Mouse (Mus musculus): ENCODE results near the gene Car7.
"Not testable (repeated sequence)": the region's sequence is repeated elsewhere in the genome, so short reads cannot be mapped to it uniquely, and the experiment has no call there.

The Car7 gene

DNA sequence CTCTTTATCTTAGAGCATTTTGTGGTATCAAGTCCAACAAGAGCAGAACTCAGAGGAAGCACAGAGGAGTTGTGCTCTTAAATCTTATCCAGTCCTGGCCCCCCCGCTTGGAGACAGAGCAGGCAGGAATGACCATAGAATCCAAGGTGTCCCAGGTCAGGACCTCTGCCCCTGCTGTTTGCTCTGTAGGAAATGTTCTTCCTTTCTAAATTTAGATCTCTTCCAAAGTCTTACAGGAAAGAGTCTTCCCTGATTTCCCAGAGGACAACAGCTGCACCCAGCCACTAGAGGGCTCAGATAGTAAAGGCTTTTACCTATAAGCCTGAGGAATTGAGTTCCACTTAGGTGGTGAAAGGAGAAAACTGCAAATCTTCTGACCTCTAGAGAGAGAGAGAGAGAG, 35.1 kb downstream of the Car7 start:
- DNase-seq (ENCODE audit: low spot score in 2 of 2): peak; percentile 28 to 33

DNA sequence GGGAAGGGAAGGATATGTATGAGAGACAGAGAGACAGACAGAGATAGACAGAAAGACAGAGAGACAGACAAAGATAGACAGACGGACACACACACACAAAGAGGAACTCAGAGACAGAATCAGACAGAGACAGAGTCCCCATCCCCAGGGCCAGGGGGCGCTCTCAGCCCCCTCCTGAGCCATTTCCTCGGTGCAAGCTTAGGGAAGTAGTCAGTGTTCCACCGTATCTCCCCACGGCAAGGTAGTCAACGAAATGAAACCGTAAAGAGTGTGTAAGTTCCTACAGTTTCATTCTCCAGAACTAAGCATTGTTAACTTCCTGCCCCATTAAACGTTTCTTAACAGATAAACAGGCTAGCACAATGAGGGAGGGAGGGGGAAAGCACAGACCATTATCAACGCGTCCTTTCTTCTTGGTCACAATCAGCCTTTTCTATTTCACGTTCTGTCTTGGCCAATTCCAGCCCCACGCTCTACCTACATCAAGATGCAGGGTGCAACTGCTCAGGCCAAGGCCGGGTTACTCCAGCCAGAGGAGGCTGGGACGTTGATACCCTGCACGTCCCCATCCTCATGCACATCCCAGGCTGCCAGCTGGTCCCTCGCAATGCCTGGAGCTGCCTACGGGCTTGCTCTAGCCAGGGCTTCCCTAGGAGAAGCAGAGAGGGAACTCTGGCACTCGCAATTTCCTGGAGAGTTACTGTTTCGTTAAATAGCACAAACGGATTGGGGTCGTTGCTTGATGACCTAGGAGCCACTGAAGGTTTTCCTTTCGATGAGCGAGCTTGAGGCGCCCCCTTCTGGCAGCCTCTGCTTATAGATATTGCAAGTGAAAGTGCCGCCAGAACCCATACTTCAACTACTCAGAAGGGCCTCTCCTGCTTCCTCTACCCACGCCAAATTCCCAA, 36.2 kb downstream of the Car7 start:
- peak; percentile 61 to 83 for DNase-seq (ENCODE audit: low spot score in 2 of 2)

DNA sequence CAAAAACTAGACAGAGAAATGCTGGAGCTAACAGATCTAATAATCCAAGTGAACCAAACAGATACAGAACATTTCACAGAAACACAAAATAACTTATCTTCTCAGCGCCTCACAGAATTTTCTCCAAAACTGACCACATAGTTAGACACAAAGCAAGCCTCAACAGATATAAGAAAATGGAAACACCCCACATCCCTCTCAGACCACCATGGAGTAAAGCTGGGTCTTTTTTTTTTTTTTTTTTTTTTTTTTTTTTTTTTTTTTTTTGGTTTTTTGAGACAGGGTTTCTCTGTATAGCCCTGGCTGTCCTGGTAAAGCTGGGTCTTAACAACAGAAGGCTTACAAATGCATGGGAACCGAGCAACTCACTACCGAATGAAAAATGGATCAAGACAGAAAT, 42.3 kb downstream of the Car7 start:
- no peak for DNase-seq (ENCODE audit: low spot score in 2 of 2)

GRCm38 (mm10) chr8:104577606-104578005, 43.1 kb downstream of the Car7 start:
- not testable (repeated sequence) for DNase-seq (ENCODE audit: low spot score in 2 of 2)

- no peak for DNase-seq (ENCODE audit: low spot score in 2 of 2)
Observed at GRCm38 (mm10) chr8:104584522-104584921, 50.0 kb downstream of the Car7 start.

DNA sequence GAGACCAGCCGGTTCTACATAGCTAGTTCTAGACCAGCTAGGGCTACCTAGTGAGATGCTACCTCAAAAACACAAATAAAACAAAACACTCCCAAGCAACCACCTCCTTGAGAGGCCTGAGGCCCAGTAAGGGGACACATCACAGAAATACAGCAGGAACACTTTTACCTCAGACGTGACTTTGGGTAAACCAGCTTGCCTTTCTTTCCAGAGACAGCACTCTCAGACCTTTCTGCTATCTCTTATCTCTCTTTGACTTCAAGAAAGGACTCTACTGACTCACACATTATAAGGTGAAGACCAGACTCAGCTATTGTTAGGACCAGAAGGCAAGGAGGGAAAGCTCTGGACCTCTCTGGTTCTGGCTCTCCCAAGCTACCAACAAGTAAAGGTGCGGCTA, 55.8 kb downstream of the Car7 start:
- no peak for DNase-seq (ENCODE audit: low spot score in 2 of 2)

- peak; percentile 95 to 96 for DNase-seq (ENCODE audit: low spot score in 2 of 2)
Observed at GRCm38 (mm10) chr8:104591133-104591834, 56.8 kb downstream of the Car7 start, which contains the start of gene Pdp2. Gene Pdp2 (plus strand): TSS chr8:104591451.

DNA sequence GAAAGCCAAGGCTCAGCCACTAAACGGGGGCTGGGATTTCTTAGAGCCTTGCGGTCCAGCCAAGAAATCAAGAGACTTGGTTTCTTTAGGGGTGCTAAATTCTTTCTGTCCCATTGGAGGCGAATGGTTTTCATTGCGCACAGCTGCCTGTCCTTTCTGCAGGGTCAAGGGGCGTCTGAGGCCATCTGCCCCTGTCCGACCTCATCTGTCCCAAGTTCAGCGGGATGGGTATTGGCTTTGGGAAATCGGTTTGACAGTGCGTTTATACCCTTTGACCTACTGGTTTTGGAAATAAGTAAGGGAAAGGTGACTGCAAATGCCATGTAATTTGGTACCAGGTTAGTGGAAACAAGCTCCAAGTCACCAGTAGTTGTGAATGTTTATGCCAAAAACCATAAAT, 57.4 kb downstream of the Car7 start:
- no peak for DNase-seq (ENCODE audit: low spot score in 2 of 2)

DNA sequence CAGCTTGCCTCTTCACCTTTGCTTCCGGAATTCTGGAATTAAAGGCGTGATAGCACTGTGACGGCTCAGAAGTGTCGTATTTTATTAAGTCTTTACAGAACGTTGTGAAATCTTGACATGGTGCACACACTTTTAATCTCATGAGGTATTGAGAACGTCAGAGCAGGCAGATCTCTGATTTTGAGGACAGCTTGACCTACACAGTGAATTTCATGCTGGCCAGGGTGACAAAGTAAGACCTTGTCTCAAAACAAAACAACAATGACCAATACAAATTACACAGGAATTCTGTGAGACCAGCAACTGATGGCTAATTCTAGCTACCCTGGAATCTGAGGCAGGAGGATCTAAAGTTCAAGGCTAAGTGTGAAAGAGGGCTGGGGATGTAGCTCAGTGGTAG, 58.1 kb downstream of the Car7 start:
- no peak for DNase-seq (ENCODE audit: low spot score in 2 of 2)

DNA sequence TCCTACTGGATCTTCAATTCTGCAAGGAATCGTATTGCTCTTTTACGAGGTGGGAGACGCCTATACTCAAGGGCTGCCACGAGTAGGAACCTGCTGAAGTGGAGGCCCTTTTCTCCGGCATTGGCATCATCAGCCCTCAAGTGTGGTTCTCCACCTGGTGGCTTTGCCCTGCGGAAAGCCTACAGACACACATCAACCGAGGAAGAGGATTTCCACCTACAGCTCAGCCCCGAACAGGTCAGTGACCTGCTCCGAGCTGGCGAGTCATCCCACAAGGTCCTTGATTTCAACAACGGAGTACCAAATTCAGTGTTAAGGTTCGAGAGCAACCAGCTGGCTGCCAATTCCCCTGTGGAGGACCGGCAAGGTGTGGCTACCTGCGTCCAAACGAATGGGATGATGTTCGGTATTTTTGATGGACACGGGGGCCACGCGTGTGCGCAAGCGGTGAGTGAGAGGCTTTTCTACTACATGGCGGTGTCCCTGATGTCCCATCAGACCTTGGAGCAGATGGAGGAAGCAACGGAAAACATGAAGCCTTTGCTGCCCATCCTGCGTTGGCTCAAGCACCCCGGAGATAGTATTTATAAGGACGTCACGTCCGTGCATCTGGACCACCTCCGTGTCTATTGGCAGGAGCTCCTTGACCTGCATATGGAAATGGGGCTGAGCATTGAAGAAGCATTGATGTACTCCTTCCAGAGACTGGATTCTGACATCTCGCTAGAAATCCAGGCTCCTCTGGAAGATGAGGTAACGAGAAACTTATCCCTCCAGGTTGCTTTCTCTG, 59.2 kb downstream of the Car7 start:
- DNase-seq (ENCODE audit: low spot score in 2 of 2): no peak

DNA sequence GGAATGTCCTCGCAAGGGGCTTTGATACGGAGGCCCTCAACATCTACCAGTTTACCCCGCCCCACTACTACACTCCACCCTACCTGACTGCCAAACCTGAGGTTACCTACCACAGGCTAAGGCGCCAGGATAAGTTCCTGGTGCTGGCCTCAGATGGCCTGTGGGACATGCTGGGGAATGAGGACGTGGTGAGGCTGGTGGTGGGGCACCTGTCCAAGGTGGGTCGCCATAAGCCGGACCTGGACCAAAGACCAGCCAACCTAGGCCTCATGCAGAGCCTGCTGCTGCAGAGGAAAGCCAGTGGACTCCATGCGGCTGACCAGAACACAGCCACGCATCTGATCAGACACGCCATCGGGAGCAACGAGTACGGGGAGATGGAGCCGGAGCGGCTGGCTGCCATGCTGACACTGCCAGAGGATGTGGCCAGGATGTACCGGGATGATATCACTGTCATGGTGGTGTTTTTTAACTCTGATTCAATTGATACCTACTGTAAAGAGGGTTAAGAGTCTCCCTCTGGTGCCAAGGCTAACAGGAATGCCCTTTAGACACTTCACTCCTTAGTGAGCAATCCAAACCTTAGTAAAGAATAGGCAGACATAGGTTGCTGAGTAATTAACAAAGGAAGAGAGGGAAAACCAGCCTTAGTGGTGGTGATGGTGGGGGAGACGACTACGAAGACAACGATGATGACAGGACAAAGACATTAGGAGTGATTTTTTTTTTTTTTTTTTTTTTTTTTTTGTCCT, 60.3 kb downstream of the Car7 start:
- DNase-seq (ENCODE audit: low spot score in 2 of 2): no peak

DNA sequence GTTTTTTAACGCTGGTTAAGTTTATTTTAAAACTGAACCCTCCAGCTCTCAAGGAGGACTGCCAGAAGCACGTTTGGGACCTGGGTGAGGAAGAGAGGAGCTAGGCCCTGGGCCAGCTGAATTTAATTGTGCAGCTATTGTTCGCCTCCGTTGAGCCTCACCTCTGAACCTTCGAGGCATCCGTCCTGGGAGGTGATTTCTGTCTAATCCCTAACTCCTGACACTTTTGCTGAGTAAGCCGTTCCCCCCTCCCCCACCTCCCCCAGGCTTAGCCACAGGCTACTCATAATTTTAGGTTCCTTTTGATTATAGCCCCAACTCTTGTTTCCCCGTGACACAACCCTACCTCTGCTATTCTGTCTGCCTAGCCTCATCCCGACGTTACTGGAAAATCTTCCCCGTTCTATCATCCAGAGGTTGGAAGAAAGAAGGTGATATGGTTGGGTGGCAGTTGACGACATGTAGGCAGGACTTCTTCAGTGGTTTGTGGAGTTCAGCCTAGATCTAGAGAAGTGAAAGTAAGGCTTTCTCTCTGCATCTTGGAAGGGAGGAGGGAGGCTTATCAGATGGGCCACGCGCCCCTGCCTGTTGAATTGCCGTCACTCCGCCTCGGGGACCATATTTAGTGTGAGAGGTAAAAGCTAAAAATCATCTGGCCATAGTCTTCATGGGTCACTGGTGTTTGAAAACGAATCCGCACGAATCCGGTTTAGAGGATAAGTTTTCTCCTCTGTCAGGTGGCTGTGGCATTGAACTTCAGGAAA, 61.5 kb downstream of the Car7 start:
- DNase-seq (ENCODE audit: low spot score in 2 of 2): no peak

- DNase-seq (ENCODE audit: low spot score in 2 of 2): no peak
Observed at GRCm38 (mm10) chr8:104597656-104598055, 63.2 kb downstream of the Car7 start.

- no peak for DNase-seq (ENCODE audit: low spot score in 2 of 2)
Observed at GRCm38 (mm10) chr8:104598496-104598895, 64.0 kb downstream of the Car7 start.

Measured in heart, adult 9 months (tissue).